Mouse (Mus musculus) granulocyte monocyte progenitor cell, adult 5-6 weeks (primary cell): ENCODE results near the gene Fastkd5. TPM values are rescaled to one million over a fixed set of nuclear protein-coding genes. Genes with fewer than 3 reads are reported as not detected.
"Not testable (repeated sequence)": the region's sequence is repeated elsewhere in the genome, so short reads cannot be mapped to it uniquely, and the experiment has no call there.

Source experiments
- ATAC-seq: replicated peaks from 2 replicates; pipeline ENCODE4 v1.8.0; 2016; ENCODE audit warnings: mild to moderate bottlenecking, moderate TSS enrichment, inconsistent platforms; ENCODE audit not compliant: poor library complexity, severe bottlenecking
- total RNA-seq, 2 experiments: library from RNA; stranded (forward) in 1 of 2; stranded (reverse) in 1 of 2; fragments of 200-712, 200-1000 nt in 1 of 2; fragments of >200 nt in 1 of 2; fragmentation: Nextera tagmentation in 1 of 2; gene quantifications; 2 replicates each; pipeline ENCODE4 v1.2.3; 2014 to 2017

Gene Fastkd5
- total RNA-seq (2014; fragmentation: Nextera tagmentation): 15.6 and 16.3 TPM in 2 replicates
- total RNA-seq (2017): 17.1 and 19.3 TPM in 2 replicates

DNA sequence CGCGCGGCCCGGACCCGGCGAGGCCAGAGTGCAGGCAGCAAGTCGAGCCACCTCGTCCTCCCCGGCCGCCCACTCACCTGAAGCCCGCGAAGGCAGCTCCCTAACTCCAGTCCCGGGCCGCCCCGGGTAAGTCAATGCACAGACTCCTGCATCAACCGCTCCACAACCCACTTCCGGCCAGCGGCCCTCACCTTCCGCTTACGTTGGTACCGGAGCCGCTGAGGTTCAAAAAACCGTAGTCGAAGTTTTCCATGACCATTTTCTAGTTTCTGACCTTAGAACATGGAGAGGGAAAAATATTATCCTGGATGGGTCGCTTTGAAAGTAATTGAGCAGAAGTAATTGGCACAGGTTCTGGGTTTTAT, at the start of gene Fastkd5, which contains the start of gene Ubox5:
Gene Fastkd5 (minus strand): TSS at position 189 of the 365 bp plus-strand sequence.
Gene Ubox5 (minus strand): TSS at position 200 of the 365 bp plus-strand sequence.
- ATAC-seq: peak; percentile 78

DNA sequence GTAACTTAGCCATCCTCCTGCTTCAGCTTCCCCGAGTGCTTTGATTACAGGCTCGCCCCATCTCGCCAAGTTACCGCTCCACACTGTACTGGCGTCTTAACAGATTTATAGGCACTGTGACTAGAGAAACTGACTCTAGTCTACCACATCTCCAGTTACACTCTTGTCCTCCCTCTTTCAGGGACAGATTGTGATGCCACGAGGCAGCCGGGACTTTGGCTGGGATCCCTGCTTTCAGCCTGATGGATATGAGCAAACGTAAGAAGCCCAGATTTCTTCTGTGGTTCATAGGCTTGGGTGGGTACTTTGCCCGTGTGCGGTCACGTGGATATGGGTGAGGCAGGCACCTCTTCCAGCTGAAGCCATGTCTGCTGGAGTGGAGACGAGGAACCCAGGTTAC, 49.3 kb upstream of the Fastkd5 start:
- ATAC-seq: no peak

DNA sequence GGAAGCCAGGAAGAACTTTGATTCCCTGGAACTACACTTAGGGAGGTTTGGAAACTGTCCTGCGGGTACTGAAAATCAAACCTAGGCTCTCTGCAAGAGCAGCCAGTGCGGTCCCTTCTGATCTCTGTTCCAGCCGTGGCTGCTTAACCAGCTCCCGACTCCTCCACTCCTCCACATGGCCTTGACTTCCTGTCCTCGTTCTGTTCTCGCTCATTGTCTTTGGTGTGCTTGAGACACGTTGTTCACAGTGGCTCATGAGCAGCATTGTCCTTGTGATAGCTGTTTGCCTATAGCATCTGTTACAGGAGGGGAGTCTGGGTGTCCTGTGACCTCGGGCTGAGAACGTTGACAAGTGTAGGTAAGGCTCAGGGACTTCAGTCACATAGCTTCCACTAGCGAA, 47.4 kb upstream of the Fastkd5 start:
- no peak for ATAC-seq

DNA sequence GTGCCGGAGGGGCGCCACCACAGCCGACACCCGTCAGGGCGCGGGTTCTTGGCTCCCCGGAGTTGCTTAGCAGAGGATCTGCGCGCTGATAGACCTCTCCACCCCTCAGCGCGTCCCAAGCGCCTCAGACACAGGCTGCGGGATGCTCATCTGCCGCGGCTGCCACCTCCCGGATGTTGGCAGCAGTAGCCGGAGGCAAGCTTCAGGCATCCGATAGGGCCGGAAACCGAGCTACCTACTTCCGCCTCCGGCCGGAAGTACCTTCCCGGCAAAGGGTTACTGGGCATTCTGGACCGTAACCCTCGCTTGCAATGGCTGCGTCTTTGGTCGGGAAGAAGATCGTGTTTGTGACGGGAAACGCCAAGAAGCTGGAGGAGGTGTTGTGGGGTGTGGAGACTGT, 37.7 kb upstream of the Fastkd5 start, which contains the start of gene Itpa:
Gene Itpa (plus strand): TSS at position 52 of the 400 bp plus-strand sequence.
- ATAC-seq: peak; percentile 68

DNA sequence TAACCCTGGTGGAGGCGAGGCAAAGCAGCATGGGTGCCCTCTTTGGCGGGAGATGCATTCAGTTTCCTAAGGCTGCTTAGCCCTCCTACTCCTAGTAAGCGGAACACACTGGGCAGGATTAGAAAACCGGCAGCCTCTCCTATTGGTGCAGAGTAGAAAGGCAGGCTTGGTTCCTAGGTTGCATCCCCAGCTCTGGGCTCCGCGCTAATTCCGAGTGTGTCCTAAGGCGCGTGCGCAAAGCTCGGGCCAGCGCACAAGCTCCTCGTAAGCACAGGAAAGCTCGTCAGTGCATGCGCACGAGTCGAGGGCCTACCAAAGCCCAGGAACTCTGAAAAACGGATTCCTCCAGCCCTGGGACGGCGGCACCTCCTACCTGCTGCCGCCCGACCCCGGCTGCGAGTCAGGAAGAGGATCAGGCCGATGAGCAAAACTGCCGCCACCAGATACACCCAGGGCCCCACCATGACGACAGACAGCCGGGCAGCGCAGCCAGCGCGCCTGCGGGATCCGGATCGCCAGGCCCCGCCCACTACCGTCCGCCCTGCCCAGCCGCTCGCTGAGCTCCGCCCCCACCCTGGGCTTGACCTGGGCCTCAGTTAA, 34.4 kb upstream of the Fastkd5 start, which contains the start of gene Ddrgk1:
Gene Ddrgk1 (minus strand): TSS at position 558 of the 600 bp plus-strand sequence.
- ATAC-seq: peak; percentile 80

DNA sequence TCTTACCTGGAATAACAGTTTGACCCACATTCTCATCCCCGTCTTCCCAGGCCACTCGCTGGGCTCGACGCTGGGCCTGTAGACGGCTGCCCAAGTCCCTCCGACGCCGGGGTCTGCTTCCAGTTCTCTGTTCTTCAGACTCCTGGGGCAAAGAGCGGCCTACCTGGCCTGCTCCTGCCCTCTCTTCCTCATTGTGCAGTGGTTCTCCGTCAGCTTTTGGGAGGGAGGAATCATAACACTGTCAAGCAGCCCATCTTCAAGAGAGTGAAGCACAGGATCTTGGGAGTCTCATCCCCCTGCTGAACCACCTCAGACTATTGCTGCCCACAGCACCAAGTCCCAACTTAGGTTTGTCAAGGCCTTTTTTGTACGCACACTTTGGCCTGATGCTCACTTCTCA, 33.5 kb upstream of the Fastkd5 start:
- no peak for ATAC-seq

DNA sequence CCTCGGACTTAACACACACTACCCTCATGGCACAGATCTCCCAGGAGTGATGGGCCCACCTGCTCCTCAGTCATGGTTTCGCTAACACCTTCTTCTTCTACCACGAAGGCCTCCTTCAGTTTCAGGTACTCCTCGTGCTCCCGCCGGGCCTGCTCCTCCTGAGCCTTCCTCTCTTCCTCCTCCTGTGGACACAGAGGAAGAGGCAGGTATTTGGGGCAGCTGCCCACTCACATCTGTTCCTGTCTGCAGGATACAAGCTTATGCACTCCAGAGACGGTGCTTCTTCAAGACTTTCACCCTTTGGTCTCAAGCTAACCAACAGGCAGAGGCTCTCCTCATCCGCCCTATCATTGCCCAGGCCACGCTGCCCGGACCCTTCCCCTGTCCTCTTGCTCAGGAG, 28.7 kb upstream of the Fastkd5 start:
- no peak for ATAC-seq

DNA sequence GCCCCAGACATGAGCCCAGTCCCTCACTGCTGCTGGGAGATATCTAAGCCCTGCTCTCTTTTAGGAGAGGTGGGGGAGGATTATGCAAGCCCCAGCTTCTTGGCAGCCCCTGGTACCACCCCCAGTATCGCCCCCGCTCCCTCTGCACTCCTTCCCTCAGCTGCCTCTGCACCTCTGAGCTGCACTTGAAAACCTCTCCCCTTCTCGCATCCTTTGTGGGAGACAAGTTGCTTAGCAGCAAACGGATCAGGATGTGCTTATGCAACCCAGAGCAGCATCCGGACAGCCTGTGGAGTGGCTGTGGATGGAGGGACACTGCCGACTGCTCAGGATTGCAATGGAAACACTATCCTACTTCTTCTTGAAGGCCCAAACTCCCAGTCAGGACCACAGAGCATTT, 27.7 kb upstream of the Fastkd5 start:
- ATAC-seq: no peak

DNA sequence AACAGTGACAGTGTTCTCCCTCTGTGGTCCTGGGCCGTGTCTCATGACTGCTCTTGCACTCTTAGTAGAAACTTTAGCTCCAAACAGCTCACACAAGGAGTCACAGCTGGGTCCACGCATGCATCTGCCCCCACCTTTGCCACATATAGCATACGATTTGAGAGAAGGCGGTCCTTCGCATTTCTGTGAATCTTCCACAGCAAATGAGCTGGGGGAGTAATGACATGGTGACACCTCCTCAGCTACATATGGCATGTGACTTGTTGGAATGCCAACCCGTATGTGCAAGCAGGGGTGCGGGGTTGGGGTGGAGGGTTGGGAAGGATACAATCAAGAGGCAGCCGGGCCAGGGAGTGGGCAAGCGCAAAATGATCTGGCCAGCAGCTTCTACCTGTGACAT, 26.7 kb upstream of the Fastkd5 start:
- no peak for ATAC-seq

DNA sequence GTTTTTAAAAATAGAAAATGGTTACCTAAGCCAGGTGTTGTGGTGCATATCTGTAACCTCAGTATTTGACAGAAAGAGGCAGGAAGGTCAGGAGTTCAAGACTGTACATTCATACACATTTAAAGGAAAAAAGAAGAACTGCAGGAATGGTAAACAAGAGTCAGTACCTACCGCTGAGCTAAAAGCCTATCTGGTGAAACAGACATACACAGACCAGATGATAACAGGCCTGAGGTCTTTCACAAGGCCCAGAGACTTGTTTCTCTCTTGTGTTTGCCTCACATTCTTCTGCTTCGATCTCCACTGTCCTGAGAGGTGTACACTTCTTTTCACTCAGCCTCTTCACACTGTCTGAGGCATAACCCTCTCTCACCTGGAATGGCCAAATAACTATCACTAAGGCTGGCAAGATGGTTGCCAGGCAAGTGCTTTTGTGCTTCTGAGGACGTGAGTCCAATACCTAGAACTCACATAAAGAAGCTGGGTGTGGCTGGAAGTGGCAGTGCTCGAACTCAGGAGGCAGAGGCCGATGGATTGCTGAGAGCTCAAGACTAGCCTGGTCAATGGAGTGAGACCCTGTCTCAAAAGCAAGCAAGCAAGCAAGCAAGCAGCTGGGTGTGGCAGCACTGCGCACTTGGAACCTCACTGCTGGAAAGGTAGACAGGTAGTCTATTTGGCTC, 26.0 kb upstream of the Fastkd5 start:
- ATAC-seq: no peak

DNA sequence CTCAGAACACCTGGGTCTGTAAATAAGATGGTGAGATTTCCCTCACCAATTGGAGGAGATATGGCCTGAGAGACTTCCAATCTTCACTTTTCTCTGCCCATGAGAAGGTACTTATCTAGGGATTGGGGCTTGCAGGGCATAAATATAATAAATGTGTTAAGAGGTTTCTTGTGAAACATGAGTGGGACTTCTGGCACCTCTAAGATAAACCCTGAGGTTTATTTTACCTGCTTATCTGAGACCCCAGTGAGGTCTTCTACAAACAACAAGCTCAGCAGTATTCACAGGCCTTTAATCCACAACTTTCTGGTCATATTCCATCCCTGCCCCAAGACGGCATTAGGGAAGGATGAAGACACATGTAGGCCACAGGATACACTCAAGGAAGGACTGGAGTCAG, 23.9 kb upstream of the Fastkd5 start:
- no peak for ATAC-seq

DNA sequence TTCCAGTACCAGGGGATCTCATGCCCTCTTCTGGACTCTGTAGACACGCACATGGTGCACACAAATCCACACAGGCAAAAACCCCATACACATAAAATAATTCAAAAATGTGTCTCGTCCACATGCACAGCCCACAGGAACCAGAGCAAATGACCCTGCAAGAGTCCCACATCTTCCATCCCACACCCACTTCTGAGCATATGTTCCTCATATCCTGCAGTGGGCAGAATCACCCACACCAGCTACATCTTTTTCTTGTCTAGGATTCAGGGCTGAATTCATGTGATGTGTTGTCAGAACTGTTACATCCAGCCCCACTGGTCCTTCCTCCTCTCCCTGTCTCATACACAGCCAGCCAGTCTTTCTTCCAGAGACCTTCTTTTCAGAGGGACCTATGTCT, 23.5 kb upstream of the Fastkd5 start:
- ATAC-seq: no peak

DNA sequence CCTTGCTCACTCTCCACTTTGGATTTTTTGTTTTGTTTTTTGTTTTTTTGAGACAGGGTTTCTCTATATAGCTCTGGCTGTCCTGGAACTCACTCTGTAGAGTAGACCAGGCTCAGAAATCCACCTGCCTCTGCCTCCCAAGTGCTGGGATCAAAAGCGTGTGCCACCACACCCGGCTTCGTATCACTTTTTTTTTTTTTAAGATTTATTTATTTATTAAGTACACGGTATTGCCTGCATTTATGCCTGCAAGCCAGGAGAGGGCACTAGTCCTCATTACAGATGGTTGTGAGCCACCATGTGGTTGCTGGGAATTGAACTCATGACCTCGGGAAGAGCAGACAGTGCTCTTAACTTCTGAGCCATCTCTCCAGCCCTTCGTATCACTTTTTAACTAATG, 19.2 kb upstream of the Fastkd5 start:
- ATAC-seq: not testable (repeated sequence)

DNA sequence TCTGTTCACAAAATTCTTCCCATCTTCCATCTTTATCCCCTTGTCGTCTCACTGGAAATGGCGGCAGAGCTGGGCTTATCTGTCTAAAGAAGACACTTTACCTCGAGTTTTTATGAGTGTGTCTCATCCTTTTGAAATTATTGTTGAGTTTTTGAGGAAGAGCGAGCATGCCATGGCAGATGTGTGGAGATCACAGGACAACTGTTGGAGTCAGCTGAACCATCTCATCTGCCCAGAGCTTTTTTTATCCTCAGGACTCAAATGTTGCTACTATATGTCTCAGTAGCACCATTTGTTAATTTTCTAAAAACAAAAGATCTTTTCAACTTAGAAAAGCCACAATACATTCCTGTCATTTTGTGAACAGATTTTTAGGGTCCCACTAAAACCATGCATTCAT, 15.4 kb upstream of the Fastkd5 start:
- ATAC-seq: no peak

DNA sequence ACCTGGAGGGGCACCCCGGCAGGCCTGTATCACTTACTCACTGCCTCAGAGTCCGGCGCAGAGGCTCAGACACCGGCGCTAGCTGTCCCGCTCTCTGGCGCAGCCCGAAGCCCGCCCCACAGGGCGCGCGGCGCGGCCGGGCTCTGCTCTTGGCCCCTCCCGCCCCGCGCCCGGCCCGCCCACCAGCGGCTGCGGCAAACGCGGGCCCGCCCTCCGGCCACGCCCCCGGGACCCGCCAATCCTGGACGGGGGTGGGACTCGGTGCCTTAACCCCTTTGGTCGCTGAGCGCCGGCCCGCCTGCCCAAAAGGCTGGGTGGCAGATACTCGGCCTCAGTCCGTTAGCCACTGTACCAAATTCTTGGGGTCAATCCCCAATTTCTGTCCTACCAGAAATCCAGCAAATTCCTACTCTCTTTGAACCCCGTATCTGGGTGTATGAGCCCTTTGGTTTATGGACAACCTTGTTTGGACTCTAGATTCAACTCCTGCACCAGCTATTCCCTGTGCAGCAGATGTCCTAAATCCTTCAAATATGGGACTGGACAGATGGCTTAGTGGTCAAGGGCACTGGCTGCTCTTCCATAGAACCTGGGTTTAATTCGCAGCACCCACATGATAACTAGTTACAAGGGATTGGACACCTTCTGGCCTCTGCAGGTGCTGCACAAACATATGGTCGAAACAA, 13.0 kb upstream of the Fastkd5 start, which contains the start of gene Lzts3:
Gene Lzts3 (minus strand): TSS at position 120 of the 686 bp plus-strand sequence.
- ATAC-seq: peak; percentile 91

DNA sequence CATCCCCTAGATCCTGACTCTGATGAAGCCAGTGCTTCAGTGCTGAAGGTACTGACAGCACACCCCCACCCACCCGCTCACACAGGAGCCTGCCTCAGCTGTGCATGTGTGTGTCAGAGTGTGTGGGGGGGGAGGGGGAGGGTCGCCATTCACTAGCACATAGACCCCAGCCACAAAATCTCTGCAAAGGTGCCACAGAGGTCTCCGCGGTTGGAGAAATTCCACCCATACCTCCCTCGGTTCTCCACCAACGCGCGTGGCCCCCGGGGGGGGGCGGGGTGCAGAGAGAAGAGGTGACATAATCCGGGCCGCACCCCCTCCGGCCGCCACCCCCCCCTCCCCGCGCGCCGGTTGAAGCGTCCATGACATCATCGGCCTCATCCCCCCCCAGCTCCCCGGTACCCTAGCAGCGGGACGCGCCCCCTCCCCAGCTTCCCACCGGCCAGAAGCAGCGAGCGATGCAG, 12.4 kb upstream of the Fastkd5 start:
- ATAC-seq: no peak

DNA sequence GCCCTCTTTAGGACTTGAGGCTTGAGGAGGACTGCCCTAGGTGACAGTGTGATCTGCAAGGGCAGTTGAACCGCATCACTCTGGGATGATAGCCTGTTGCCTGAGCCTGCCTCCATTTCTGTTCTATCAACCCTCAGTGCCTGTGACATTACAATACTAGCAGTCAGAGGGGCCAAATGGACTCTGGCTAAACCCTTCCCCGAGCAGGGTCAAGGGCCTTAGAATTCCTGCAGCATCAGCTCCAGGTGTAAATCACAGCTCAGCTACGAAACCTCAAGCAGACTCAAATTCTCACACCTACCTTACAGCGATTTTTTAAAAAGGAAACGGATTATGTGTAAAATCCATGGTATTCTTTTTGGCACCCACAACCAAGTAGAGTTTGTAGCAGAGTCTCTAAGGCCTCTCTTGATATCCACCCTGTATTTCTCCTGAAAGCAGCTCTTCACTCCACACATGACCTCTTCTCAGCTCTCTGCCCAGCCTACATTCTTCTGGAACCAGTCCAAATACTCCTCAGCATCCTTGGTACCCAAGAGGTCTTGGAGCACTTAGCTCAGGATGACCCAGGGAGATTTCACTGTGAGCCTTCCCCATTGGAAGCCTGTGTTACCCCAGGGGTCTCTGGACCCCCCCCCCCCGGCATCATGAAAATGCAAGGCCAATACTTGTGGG, 11.7 kb upstream of the Fastkd5 start:
- no peak for ATAC-seq

DNA sequence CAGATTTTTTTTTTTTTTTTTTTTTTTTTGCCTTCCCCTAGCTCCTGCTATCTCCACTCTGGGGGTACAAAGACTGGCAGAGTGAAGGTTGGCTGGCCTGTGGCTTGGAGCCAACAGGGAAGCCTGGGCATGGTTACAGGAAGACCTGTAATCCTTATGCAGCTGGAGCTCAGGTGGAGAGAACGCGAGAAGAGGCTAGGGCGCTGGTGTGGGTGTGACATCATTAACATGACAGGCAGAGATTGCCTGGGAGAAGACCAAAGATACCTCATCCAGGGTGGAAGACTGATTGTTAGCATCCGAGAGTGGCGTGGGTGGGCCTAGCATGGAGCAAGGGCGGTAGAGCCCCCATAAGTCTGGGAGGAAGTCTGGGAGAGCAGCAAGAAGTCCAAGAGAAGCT, 9.4 kb upstream of the Fastkd5 start:
- no peak for ATAC-seq

DNA sequence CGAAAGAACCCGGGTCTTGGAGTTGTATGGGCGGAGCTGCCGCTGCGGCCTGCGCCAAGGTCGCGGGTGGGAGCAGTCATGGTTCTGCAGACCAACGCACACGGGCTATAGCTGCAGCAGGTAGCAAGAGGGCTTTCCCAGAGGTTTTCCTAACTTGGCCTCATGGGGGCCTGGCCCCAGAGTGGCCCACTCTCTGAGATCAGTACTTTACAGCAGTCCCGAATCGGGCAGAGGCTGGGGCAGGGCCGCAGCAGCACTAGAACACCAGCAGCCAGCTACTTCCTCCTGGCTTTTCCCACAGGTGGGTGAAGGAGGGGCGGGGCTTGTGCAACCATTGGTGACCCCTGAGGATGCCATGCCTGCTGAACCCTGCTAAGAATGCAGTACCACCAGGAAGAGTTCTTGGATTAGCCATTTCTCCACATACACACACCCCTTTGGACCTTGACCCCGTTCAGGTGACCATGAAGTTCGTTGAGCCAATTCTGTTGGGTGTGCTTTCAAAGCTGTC, 8.3 kb upstream of the Fastkd5 start:
- ATAC-seq: no peak

DNA sequence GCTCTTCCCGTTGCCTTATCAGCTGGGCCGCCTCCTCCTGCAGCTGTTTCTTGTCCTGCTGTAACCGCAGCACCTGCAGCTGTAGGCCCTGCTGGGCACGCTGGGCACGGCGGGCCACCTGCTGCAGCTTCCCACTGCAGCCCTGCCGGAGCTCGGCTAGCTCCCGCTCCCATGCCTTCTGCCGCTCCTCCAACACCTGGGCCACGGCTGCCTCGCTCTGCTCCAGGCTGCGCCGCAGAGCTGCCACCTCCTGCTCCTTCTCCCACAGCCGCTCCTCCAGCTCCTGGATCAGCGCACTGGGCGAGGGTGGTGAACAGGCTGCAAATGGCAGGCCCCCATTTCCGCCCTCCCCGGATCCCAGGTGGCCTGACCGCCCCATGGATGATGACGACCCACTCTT, 6.0 kb upstream of the Fastkd5 start:
- ATAC-seq: peak; percentile 57
